Mouse (Mus musculus): ENCODE data around the gene Hnrnph3.

The Hnrnph3 gene

GRCm38 (mm10) chr10:63032267-63032666 lies 8.2 kb upstream of the Hnrnph3 start:
- no peak for DNase-seq (ENCODE audit: low spot score in 2 of 2)

- DNase-seq (ENCODE audit: low spot score in 2 of 2): no peak
Measured at GRCm38 (mm10) chr10:63028396-63028795, 4.4 kb upstream of the Hnrnph3 start.

- DNase-seq (ENCODE audit: low spot score in 2 of 2): no peak
Measured at GRCm38 (mm10) chr10:63027376-63028161, 3.6 kb upstream of the Hnrnph3 start.

- no peak for DNase-seq (ENCODE audit: low spot score in 2 of 2)
Measured at GRCm38 (mm10) chr10:63026795-63027160, 2.8 kb upstream of the Hnrnph3 start.

GRCm38 (mm10) chr10:63026156-63026794 lies 2.3 kb upstream of the Hnrnph3 start:
- no peak for DNase-seq (ENCODE audit: low spot score in 2 of 2)

GRCm38 (mm10) chr10:63025491-63026011 lies 1.5 kb upstream of the Hnrnph3 start:
- no peak for DNase-seq (ENCODE audit: low spot score in 2 of 2)

- no peak for DNase-seq (ENCODE audit: low spot score in 2 of 2)
Measured at GRCm38 (mm10) chr10:63025016-63025415, 999 bp upstream of the Hnrnph3 start.

- no peak for DNase-seq (ENCODE audit: low spot score in 2 of 2)
Measured at GRCm38 (mm10) chr10:63024580-63024910, 528 bp upstream of the Hnrnph3 start.

- DNase-seq (ENCODE audit: low spot score in 2 of 2): peak; percentile 46 to 48
Measured at GRCm38 (mm10) chr10:63023121-63023748, 782 bp downstream of the Hnrnph3 start.

GRCm38 (mm10) chr10:63022541-63023120 lies 1.4 kb downstream of the Hnrnph3 start:
- DNase-seq (ENCODE audit: low spot score in 2 of 2): no peak

GRCm38 (mm10) chr10:63021702-63022101 lies 2.3 kb downstream of the Hnrnph3 start:
- no peak for DNase-seq (ENCODE audit: low spot score in 2 of 2)

GRCm38 (mm10) chr10:63019304-63019703 lies 4.7 kb downstream of the Hnrnph3 start:
- no peak for DNase-seq (ENCODE audit: low spot score in 2 of 2)

GRCm38 (mm10) chr10:63014168-63014567 lies 9.8 kb downstream of the Hnrnph3 start:
- DNase-seq (ENCODE audit: low spot score in 2 of 2): no peak

GRCm38 (mm10) chr10:63013476-63013875 lies 10.5 kb downstream of the Hnrnph3 start:
- DNase-seq (ENCODE audit: low spot score in 2 of 2): no peak

GRCm38 (mm10) chr10:63011556-63011955 lies 12.5 kb downstream of the Hnrnph3 start:
- no peak for DNase-seq (ENCODE audit: low spot score in 2 of 2)

- no peak for DNase-seq (ENCODE audit: low spot score in 2 of 2)
Measured at GRCm38 (mm10) chr10:63010268-63010667, 13.7 kb downstream of the Hnrnph3 start.

- DNase-seq (ENCODE audit: low spot score in 2 of 2): no peak
Measured at GRCm38 (mm10) chr10:63008193-63008592, 15.8 kb downstream of the Hnrnph3 start.

GRCm38 (mm10) chr10:63004556-63004955 lies 19.5 kb downstream of the Hnrnph3 start:
- DNase-seq (ENCODE audit: low spot score in 2 of 2): no peak

GRCm38 (mm10) chr10:63003252-63003651 lies 20.8 kb downstream of the Hnrnph3 start:
- DNase-seq (ENCODE audit: low spot score in 2 of 2): no peak

- no peak for DNase-seq (ENCODE audit: low spot score in 2 of 2)
Measured at GRCm38 (mm10) chr10:63000584-63000983, 23.4 kb downstream of the Hnrnph3 start.

GRCm38 (mm10) chr10:62993991-62994390 lies 30.0 kb downstream of the Hnrnph3 start:
- no peak for DNase-seq (ENCODE audit: low spot score in 2 of 2)

GRCm38 (mm10) chr10:62990636-62991035 lies 33.4 kb downstream of the Hnrnph3 start:
- DNase-seq (ENCODE audit: low spot score in 2 of 2): no peak
